Mouse (Mus musculus) kidney, postnatal 0 days (tissue): ENCODE data around the gene Col19a1. TPM values are rescaled to one million over a fixed set of nuclear protein-coding genes. Genes with fewer than 3 reads are reported as not detected.

Source experiments
- ATAC-seq: fragments of 200-750 bp; cut with Nextera tagmentation; replicated peaks from 2 replicates; pipeline ENCODE4 v1.8.0; 2017; ENCODE audit warnings: low read depth, moderate number of reproducible peaks, moderate TSS enrichment, moderate library complexity; ENCODE audit not compliant: low FRiP score
- DNase-seq: peaks from one replicate; pipeline ENCODE4 v3.0.0-alpha.2; 2016; ENCODE audit warnings: low spot score
- H3K27ac ChIP-seq: fragments of 300-500 bp; sonication (generic); 2 replicates; pipeline ENCODE4 v1.5.1; 2014; ENCODE audit warnings: mild to moderate bottlenecking
- H3K27me3 ChIP-seq: fragments of 300-500 bp; sonication (generic); 2 replicates; pipeline ENCODE4 v1.6.1; 2014; ENCODE audit warnings: low read length, mixed read lengths; ENCODE audit not compliant: insufficient read depth
- H3K36me3 ChIP-seq: fragments of 300-500 bp; sonication (generic); 2 replicates; pipeline ENCODE4 v1.6.1; 2014; ENCODE audit warnings: low read length, mixed read lengths; ENCODE audit not compliant: insufficient read depth
- H3K4me1 ChIP-seq: fragments of 300-500 bp; sonication (generic); replicated peaks from 2 replicates; pipeline ENCODE4 v1.6.1; 2014; ENCODE audit warnings: antibody characterized with exemption, low read length, mixed read lengths; ENCODE audit not compliant: insufficient read depth
- H3K4me2 ChIP-seq: fragments of 300-500 bp; sonication (generic); 2 replicates; pipeline ENCODE4 v1.6.1; 2014; ENCODE audit warnings: mild to moderate bottlenecking, low read length, moderate library complexity, mixed read lengths
- H3K4me3 ChIP-seq: fragments of 300-500 bp; sonication (generic); replicated peaks from 2 replicates; pipeline ENCODE4 v1.5.1; 2014; ENCODE audit warnings: low read depth, low read length
- H3K9ac ChIP-seq: fragments of 300-500 bp; sonication (generic); 2 replicates; pipeline ENCODE4 v1.6.1; 2014; ENCODE audit warnings: low read depth, low read length
- H3K9me3 ChIP-seq: fragments of 300-500 bp; sonication (generic); replicated peaks from 2 replicates; pipeline ENCODE4 v1.6.1; 2016; ENCODE audit warnings: low read length, inconsistent platforms, mixed read lengths
- CTCF ChIP-seq: IDR thresholded peaks from 2 replicates; pipeline ENCODE4 v1.5.1; 2016; ENCODE audit warnings: antibody characterized with exemption, low read depth, mild to moderate bottlenecking, moderate library complexity
- WGBS: fragments of 180-500 bp; shearing (Covaris S2); extraction: QIAGEN DNeasy Blood & Tissue Kit; methylation state at CpG from one replicate; pipeline ENCODE4 v1.1.7; 2014; 5-methylcytosine and 5-hydroxymethylcytosine counted together
- polyA plus RNA-seq: library from polyadenylated mRNA; unstranded; fragments of >200 nt; fragmentation: Nextera tagmentation; extraction: Ambion mirVana; gene quantifications from 2 replicates; pipeline ENCODE4 v1.2.1, GENCODE M21; 2015

Col19a1 gene
- polyA plus RNA-seq, 1 experiment from 2014 or later = 0.16 TPM

DNA sequence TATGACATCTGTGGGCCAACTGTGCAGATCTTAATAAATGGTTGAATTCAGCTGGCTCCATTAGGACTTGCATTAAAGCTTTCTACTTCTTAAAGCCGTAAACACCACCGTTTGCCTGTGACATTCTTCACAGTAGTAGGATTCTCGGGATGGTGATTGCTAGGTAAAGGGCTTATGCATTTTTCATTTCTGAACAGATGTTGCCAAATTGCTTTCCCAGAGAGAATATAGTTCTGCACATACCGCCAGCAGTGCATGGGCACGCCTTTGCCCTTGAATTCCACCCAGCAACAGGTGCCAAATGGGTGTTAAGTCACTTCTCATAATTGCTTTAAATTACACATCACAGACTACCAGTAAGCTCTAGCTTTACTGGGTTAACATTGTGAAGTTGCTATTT, 103.1 kb downstream of the Col19a1 start:
- H3K9me3 ChIP-seq = no peaks in the 10 kb centered on the region
- TF ChIP-seq CTCF = no peak
- H3K4me1 ChIP-seq = no peaks in the 10 kb centered on the region
- no peak for DNase-seq
- no peak overlapping the region for H3K4me2 ChIP-seq
- no peaks in the 10 kb centered on the region for H3K27me3 ChIP-seq
- WGBS = 78% methylated on average over 5 of the region's 5 CpGs
- no peak for ATAC-seq
- no peak overlapping the region for H3K9ac ChIP-seq
- H3K4me3 ChIP-seq = no peak overlapping the region
- no peak overlapping the region for H3K27ac ChIP-seq
- no peaks in the 10 kb centered on the region for H3K36me3 ChIP-seq

GRCm38 (mm10) chr1:24471096-24471710, 116.1 kb downstream of the Col19a1 start:
- Histone ChIP-seq H3K9ac (no peak overlapping the region), H3K4me1 (no peaks in the 10 kb centered on the region), H3K4me3 (no peak overlapping the region), H3K4me2 (no peak overlapping the region), H3K27me3 (no peaks in the 10 kb centered on the region), H3K9me3 (no peaks in the 10 kb centered on the region), H3K36me3 (no peaks in the 10 kb centered on the region), H3K27ac (no peak overlapping the region)
- 44% methylated on average over 7 of the region's 7 CpGs for WGBS
- no peak for TF ChIP-seq CTCF
- DNase-seq = no peak
- ATAC-seq = no peak

GRCm38 (mm10) chr1:24470633-24471032, 116.6 kb downstream of the Col19a1 start:
- 30% methylated on average over 5 of the region's 5 CpGs for WGBS
- H3K9me3 ChIP-seq = no peaks in the 10 kb centered on the region
- no peak overlapping the region for H3K27ac ChIP-seq
- H3K27me3 ChIP-seq = no peaks in the 10 kb centered on the region
- ATAC-seq = no peak
- no peak overlapping the region for H3K4me2 ChIP-seq
- no peaks in the 10 kb centered on the region for H3K4me1 ChIP-seq
- H3K36me3 ChIP-seq = no peaks in the 10 kb centered on the region
- H3K4me3 ChIP-seq = no peak overlapping the region
- no peak overlapping the region for H3K9ac ChIP-seq
- no peak for TF ChIP-seq CTCF
- DNase-seq = peak; percentile 45

- no peak for TF ChIP-seq CTCF
- H3K4me1 ChIP-seq = no peaks in the 10 kb centered on the region
- ATAC-seq (no peak), DNase-seq (no peak)
- H3K9me3 ChIP-seq = no peaks in the 10 kb centered on the region
- WGBS = 56% methylated on average over 3 of the region's 3 CpGs
- H3K9ac ChIP-seq = no peak overlapping the region
- no peak overlapping the region for H3K4me3 ChIP-seq
- H3K27me3 ChIP-seq = no peaks in the 10 kb centered on the region
- no peak overlapping the region for H3K27ac ChIP-seq
- H3K36me3 ChIP-seq = no peaks in the 10 kb centered on the region
- no peak overlapping the region for H3K4me2 ChIP-seq
These were observed 125.9 kb downstream of the Col19a1 start for GRCm38 (mm10) chr1:24461305-24461887.

- no peak overlapping the region for H3K9ac ChIP-seq
- WGBS = 87% methylated on average over 2 of the region's 2 CpGs
- ATAC-seq = no peak
These were observed 129.3 kb downstream of the Col19a1 start for GRCm38 (mm10) chr1:24458015-24458414.

DNA sequence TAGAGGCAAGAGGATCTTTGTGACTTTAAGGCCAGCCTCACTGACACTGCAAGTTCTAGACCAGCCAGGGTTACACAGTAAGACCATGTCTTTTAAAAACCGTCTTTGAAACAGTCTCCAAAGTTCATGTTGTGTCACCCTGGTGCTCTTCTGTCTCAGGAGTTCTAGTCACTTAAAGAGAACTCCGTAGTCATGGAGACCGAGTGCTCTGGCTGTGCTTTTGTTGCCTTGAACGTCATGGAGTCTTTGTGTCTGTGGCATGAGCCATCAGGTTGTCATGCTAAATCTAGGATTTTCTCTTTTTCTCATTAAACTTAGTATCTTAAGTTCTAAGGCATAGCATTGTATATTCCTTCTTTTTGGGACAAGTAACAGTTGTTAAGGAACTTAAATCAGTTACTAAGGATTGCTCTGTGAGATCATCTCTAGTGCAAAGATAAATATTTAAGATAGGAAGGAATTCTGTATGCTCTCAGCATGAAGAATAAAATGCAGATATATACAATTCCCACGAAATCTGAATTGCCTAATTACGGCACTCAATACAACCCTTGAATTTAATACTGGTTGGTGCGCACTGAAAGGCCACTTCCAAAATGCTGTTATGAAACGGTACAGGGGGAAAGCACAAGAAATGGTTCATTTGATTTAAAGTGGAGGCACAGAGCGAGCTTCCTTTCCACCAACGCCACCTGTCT, 134.6 kb downstream of the Col19a1 start:
- Histone ChIP-seq H3K9ac (no peak overlapping the region), H3K4me2 (no peak overlapping the region), H3K4me3 (no peak overlapping the region), H3K36me3 (no peaks in the 10 kb centered on the region), H3K27me3 (no peaks in the 10 kb centered on the region), H3K4me1 (no peaks in the 10 kb centered on the region), H3K27ac (no peak overlapping the region), H3K9me3 (no peaks in the 10 kb centered on the region)
- TF ChIP-seq CTCF = no peak
- DNase-seq (no peak), ATAC-seq (no peak)
- 63% methylated on average over 10 of the region's 10 CpGs for WGBS

More at GRCm38 (mm10) chr1:24458015-24458414, 129.3 kb downstream of the Col19a1 start:
- no peak overlapping the region for H3K27ac ChIP-seq
- no peaks in the 10 kb centered on the region for H3K36me3 ChIP-seq
- no peak overlapping the region for H3K4me2 ChIP-seq
- H3K9me3 ChIP-seq = no peaks in the 10 kb centered on the region
- no peaks in the 10 kb centered on the region for H3K27me3 ChIP-seq
- TF ChIP-seq CTCF = no peak
- H3K4me3 ChIP-seq = no peak overlapping the region
- no peak for DNase-seq
- H3K4me1 ChIP-seq = no peaks in the 10 kb centered on the region
